Mouse (Mus musculus): Measurements from ENCODE around the gene Tardbp.

Tardbp gene

GRCm38 (mm10) chr4:148601871-148602270, 24.9 kb downstream of the Tardbp start:
- no peak for DNase-seq (ENCODE audit: low spot score)

GRCm38 (mm10) chr4:148600316-148600715, 26.5 kb downstream of the Tardbp start:
- DNase-seq (ENCODE audit: low spot score) = no peak

- DNase-seq (ENCODE audit: low spot score) = no peak
Measured at GRCm38 (mm10) chr4:148598826-148599225, 28.0 kb downstream of the Tardbp start.

- DNase-seq (ENCODE audit: low spot score) = no peak
Measured at GRCm38 (mm10) chr4:148596731-148597130, 30.1 kb downstream of the Tardbp start.

GRCm38 (mm10) chr4:148595916-148596315, 30.9 kb downstream of the Tardbp start:
- DNase-seq (ENCODE audit: low spot score) = no peak

GRCm38 (mm10) chr4:148593996-148594395, 32.8 kb downstream of the Tardbp start:
- DNase-seq (ENCODE audit: low spot score) = no peak

GRCm38 (mm10) chr4:148591637-148592380, 35.0 kb downstream of the Tardbp start:
- no peak for DNase-seq (ENCODE audit: low spot score)

- DNase-seq (ENCODE audit: low spot score) = peak; percentile 96
Measured at GRCm38 (mm10) chr4:148591171-148591630, 35.6 kb downstream of the Tardbp start, which contains the start of gene Srm. TSS of gene Srm (plus strand) at chr4:148591503.

- DNase-seq (ENCODE audit: low spot score) = no peak
Measured at GRCm38 (mm10) chr4:148590421-148591170, 36.2 kb downstream of the Tardbp start.

- no peak for DNase-seq (ENCODE audit: low spot score)
Measured at GRCm38 (mm10) chr4:148589565-148589964, 37.3 kb downstream of the Tardbp start.

GRCm38 (mm10) chr4:148588793-148589192, 38.0 kb downstream of the Tardbp start:
- no peak for DNase-seq (ENCODE audit: low spot score)

- DNase-seq (ENCODE audit: low spot score) = no peak
Measured at GRCm38 (mm10) chr4:148586648-148587047, 40.2 kb downstream of the Tardbp start.

GRCm38 (mm10) chr4:148583257-148583656, 43.6 kb downstream of the Tardbp start:
- DNase-seq (ENCODE audit: low spot score) = no peak

- no peak for DNase-seq (ENCODE audit: low spot score)
Measured at GRCm38 (mm10) chr4:148581422-148581821, 45.4 kb downstream of the Tardbp start.

GRCm38 (mm10) chr4:148580765-148581164, 46.1 kb downstream of the Tardbp start:
- no peak for DNase-seq (ENCODE audit: low spot score)

- no peak for DNase-seq (ENCODE audit: low spot score)
Measured at GRCm38 (mm10) chr4:148573222-148573621, 53.6 kb downstream of the Tardbp start.

GRCm38 (mm10) chr4:148570693-148571295, 56.0 kb downstream of the Tardbp start:
- DNase-seq (ENCODE audit: low spot score) = no peak

- no peak for DNase-seq (ENCODE audit: low spot score)
Measured at GRCm38 (mm10) chr4:148570138-148570537, 56.7 kb downstream of the Tardbp start.

GRCm38 (mm10) chr4:148563595-148563994, 63.2 kb downstream of the Tardbp start:
- DNase-seq (ENCODE audit: low spot score) = no peak

- DNase-seq (ENCODE audit: low spot score) = no peak
Measured at GRCm38 (mm10) chr4:148562676-148563075, 64.1 kb downstream of the Tardbp start.
